ENCODE assay signal across 12 mouse cellular contexts in genomic region chr11:87504690-87505214, GRCm38 (mm10).
DNase-seq lines count a peak whose midpoint lies in the region; ATAC-seq and TF ChIP-seq lines count a peak whose summit lies in the region.
"Had no signal": no experiment of that assay in that cellular context is flagged by ENCODE, and none has a peak within 500 bp of the region (broad histone marks: within the 10 kb centered on the region; RNA-seq: fewer than 3 reads in every experiment).

No protein-coding gene starts in this region.

- no peak overlapping the region for H3K4me3 ChIP-seq in liver, adult 2 months (ENCODE audit: insufficient read depth, low read depth, low read length)
- H3K4me3 ChIP-seq in liver, embryonic 12.5 days: no peak overlapping the region
- H3K4me3 ChIP-seq: liver, embryonic 15.5 days had no signal

- H3K4me1 ChIP-seq in liver, adult 2 months (ENCODE audit: control insufficient read depth, insufficient read depth, low read length): no peaks in the 10 kb centered on the region
- peaks cover 10% of the 10 kb centered on the region; the same call in 1 of the 2 replicates for H3K4me1 ChIP-seq in liver, embryonic 12.5 days

- H3K4me2 ChIP-seq in liver, embryonic 12.5 days: no peak overlapping the region
- H3K4me2 ChIP-seq: liver, embryonic 15.5 days had no signal

- no peak overlapping the region for H3K27ac ChIP-seq in liver, adult 2 months (replicated peaks; ENCODE audit: insufficient read depth, low read depth, low read length)
- H3K27ac ChIP-seq in liver, embryonic 12.5 days: no peak overlapping the region
- H3K27ac ChIP-seq: liver, embryonic 15.5 days had no signal

- no peaks in the 10 kb centered on the region for H3K27me3 ChIP-seq in liver, adult 2 months (ENCODE audit: control insufficient read depth, insufficient read depth, low read length)
- no peaks in the 10 kb centered on the region for H3K27me3 ChIP-seq in liver, embryonic 12.5 days (replicated peaks)
- H3K27me3 ChIP-seq: liver, embryonic 15.5 days had no signal

- no peak for ATAC-seq in liver, embryonic 12.5 days
- ATAC-seq: forebrain, embryonic 16.5 days; intestine, embryonic 16.5 days had no signal

- H3K79me2 ChIP-seq in liver, adult 2 months (ENCODE audit: control insufficient read depth, insufficient read depth, low read length): no peaks in the 10 kb centered on the region

- H3K9me3 ChIP-seq in liver, embryonic 12.5 days (replicated peaks): no peaks in the 10 kb centered on the region
- H3K9me3 ChIP-seq: liver, embryonic 15.5 days had no signal

- H3K36me3 ChIP-seq in liver, adult 2 months (ENCODE audit: control insufficient read depth, insufficient read depth, low read length): no peaks in the 10 kb centered on the region
- no peaks in the 10 kb centered on the region for H3K36me3 ChIP-seq in liver, embryonic 12.5 days
- H3K36me3 ChIP-seq: liver, embryonic 15.5 days had no signal

- no peak overlapping the region for H3K9ac ChIP-seq in liver, adult 2 months (ENCODE audit: low read depth, low read length)
- H3K9ac ChIP-seq in liver, embryonic 12.5 days: no peak overlapping the region
- H3K9ac ChIP-seq: liver, embryonic 15.5 days had no signal

- no peak for TF ChIP-seq POLR2A in liver, adult 2 months (IDR thresholded peaks at IDR 0.05; ENCODE audit: extremely low read depth, insufficient read depth, low read length)

- WGBS in liver, adult 2 months: 64% methylated on average over 5 of the region's 5 CpGs
- 43% methylated on average over 5 of the region's 5 CpGs for WGBS in liver, embryonic 12.5 days (ENCODE audit: insufficient replicate concordance)

- TF ChIP-seq CTCF in liver, adult 2 months (IDR thresholded peaks at IDR 0.05; ENCODE audit: low read depth, low read length): no peak

- peak; percentile 52 for DNase-seq in cerebellum, adult 9-10 months
- no peak for DNase-seq in cerebellum, adult 11-12 months
- peak; percentile 35 for DNase-seq in liver, adult 2 months (ENCODE audit: extremely low read depth, low read depth, low spot score)
- DNase-seq in adipocyte (ENCODE audit: low spot score): peak; percentile 62
- DNase-seq in retina, adult 2 months (ENCODE audit: low read depth, low spot score): peak; percentile 22
- DNase-seq in adrenal gland, adult 2 months: no peak
- no peak for DNase-seq in right cerebral cortex, postnatal 10 days (ENCODE audit: low spot score in 2 of 2)
- DNase-seq: thymus, postnatal 14 days had no signal

Comparison
In these comparisons a context has a peak if more than half of its experiments do, and no peak if none do; other contexts are left out.
1. DNase-seq: peak in cerebellum, adult 9-10 months (single experiment), liver, adult 2 months (single experiment), adipocyte (single experiment) and retina, adult 2 months (single experiment); none in cerebellum, adult 11-12 months (single experiment), adrenal gland, adult 2 months (single experiment) and right cerebral cortex, postnatal 10 days (0 of 2).